Mouse (Mus musculus) ES-E14 (cell line): Measurements from ENCODE around the gene Resp18. TPM values are rescaled to one million over a fixed set of nuclear protein-coding genes. Genes with fewer than 3 reads are reported as not detected.

Source experiments
- DNase-seq: peaks from one replicate; pipeline ENCODE4 v3.0.0-alpha.2; 2013; ENCODE audit warnings: low read depth, low spot score
- H3K27ac ChIP-seq: 2 replicates; pipeline ENCODE4 v1.5.1; 2012; ENCODE audit warnings: low read depth, mild to moderate bottlenecking, low read length, moderate library complexity, mixed read lengths; ENCODE audit not compliant: poor library complexity, insufficient read depth, severe bottlenecking
- H3K36me3 ChIP-seq: 2 replicates; pipeline ENCODE4 v1.6.1; 2012; ENCODE audit warnings: mild to moderate bottlenecking, low read length, moderate library complexity, mixed read lengths; ENCODE audit not compliant: control insufficient read depth, poor library complexity, insufficient read depth, severe bottlenecking
- H3K4me1 ChIP-seq, 2 experiments: fragments of 150-350 bp in 1 of 2; sonication (generic) in 1 of 2; 2 replicates each; pipeline ENCODE4 v1.6.1; 2012; ENCODE audit warnings: low read length in 2 of 2, mild to moderate bottlenecking in 1 of 2, mixed read lengths in 1 of 2; ENCODE audit not compliant: control insufficient read depth in 2 of 2, insufficient read depth in 2 of 2, poor library complexity in 1 of 2
- H3K4me3 ChIP-seq, 2 experiments: fragments of 150-350 bp in 1 of 2; sonication (generic) in 1 of 2; 2 replicates each; pipeline ENCODE4 v1.5.1; 2012; ENCODE audit warnings: low read length in 2 of 2, low read depth in 1 of 2, mild to moderate bottlenecking in 1 of 2, mixed read lengths in 1 of 2; ENCODE audit not compliant: insufficient read depth in 1 of 2, poor library complexity in 1 of 2, severe bottlenecking in 1 of 2
- H3K9ac ChIP-seq: 2 replicates; pipeline ENCODE4 v1.6.1; 2012; ENCODE audit warnings: low read depth, mild to moderate bottlenecking, low read length, mixed read lengths; ENCODE audit not compliant: poor library complexity, insufficient read depth, severe bottlenecking
- H3K9me3 ChIP-seq: fragments of 150-350 bp; sonication (generic); 2 replicates; pipeline ENCODE4 v1.6.1; 2012; ENCODE audit warnings: low read depth, mild to moderate bottlenecking, low read length; ENCODE audit not compliant: control insufficient read depth, insufficient read depth
- CHD2 ChIP-seq: IDR thresholded peaks from 2 replicates; pipeline ENCODE4 v1.6.1; 2014; ENCODE audit warnings: mild to moderate bottlenecking, low read depth, low read length, inconsistent platforms
- HCFC1 ChIP-seq: IDR thresholded peaks from 2 replicates; pipeline ENCODE4 v1.6.1; 2012; ENCODE audit warnings: low read length, inconsistent platforms, borderline replicate concordance; ENCODE audit not compliant: insufficient read depth
- MAFK ChIP-seq: IDR thresholded peaks from 2 replicates; pipeline ENCODE4 v1.6.1; 2014; ENCODE audit warnings: mild to moderate bottlenecking, low read depth, low read length, inconsistent platforms; ENCODE audit not compliant: insufficient read depth
- ZC3H11A ChIP-seq: IDR thresholded peaks from 2 replicates; pipeline ENCODE4 v1.6.1; 2012; ENCODE audit warnings: low read depth, mild to moderate bottlenecking, inconsistent platforms, low read length, borderline replicate concordance
- ZNF384 ChIP-seq: IDR thresholded peaks from 2 replicates; pipeline ENCODE4 v1.6.1; 2012; ENCODE audit warnings: low read depth, low read length, inconsistent platforms
- in situ Hi-C, 2 experiments: fragments of 600-800 bp; cut with MboI; formaldehyde crosslinking; loops; one replicate each; pipeline ENCODE4 v1.15.1; 2025; ENCODE audit warnings: low sequenced_read_pairs in 2 of 2, inconsistent platforms in 1 of 2; ENCODE audit not compliant: unreplicated experiment in 2 of 2
- total RNA-seq: library from RNA; depleted of rRNA; stranded (reverse); fragments of 300-350 nt; gene quantifications from 2 replicates; pipeline ENCODE4 v1.2.3, GENCODE M21; 2012

The Resp18 gene
- total RNA-seq, 1 experiment = not detected

- Histone ChIP-seq H3K4me1 (peaks cover 4 to 38% of the 10 kb centered on the region in 2 experiments; a peak in 3 of 4 replicates), H3K9ac (peak overlapping the region; percentile 39; the same call in 1 of the 2 replicates), H3K27ac (no peak overlapping the region), H3K9me3 (no peaks in the 10 kb centered on the region), H3K4me3 (peak overlapping the region; percentile 49 to 62; a peak in 3 of 4 replicates), H3K36me3 (no peaks in the 10 kb centered on the region)
- in situ Hi-C loops = no loop called here
- peak; percentile 63 for DNase-seq
- TF ChIP-seq MAFK = no peak
- TF ChIP-seq CHD2 = no peak
- peak; percentile 35; the same call in 1 of the 2 replicates for TF ChIP-seq HCFC1
- no peak for TF ChIP-seq ZNF384
- no peak for TF ChIP-seq ZC3H11A
Measured at GRCm38 (mm10) chr1:75251112-75251970, 26.9 kb downstream of the Resp18 start.

GRCm38 (mm10) chr1:75250498-75250897, 27.7 kb downstream of the Resp18 start:
- no peaks in the 10 kb centered on the region for H3K9me3 ChIP-seq
- in situ Hi-C loops = no loop called here
- TF ChIP-seq CHD2 (no peak), HCFC1 (no peak), ZNF384 (no peak; the same call in 1 of the 2 replicates), ZC3H11A (no peak), MAFK (no peak)
- H3K27ac ChIP-seq = no peak overlapping the region
- H3K36me3 ChIP-seq = no peaks in the 10 kb centered on the region
- peaks cover 4 to 38% of the 10 kb centered on the region in 2 experiments; a peak in 3 of 4 replicates for H3K4me1 ChIP-seq
- no peak overlapping the region for H3K9ac ChIP-seq
- DNase-seq = no peak
- no peak overlapping the region for H3K4me3 ChIP-seq

- DNase-seq = no peak
- no peak overlapping the region for H3K27ac ChIP-seq
Measured at GRCm38 (mm10) chr1:75248041-75248772, 30.0 kb downstream of the Resp18 start.

GRCm38 (mm10) chr1:75247071-75247930, 30.9 kb downstream of the Resp18 start:
- Histone ChIP-seq H3K4me3 (no peak overlapping the region), H3K4me1 (peaks cover 4 to 35% of the 10 kb centered on the region in 2 experiments; a peak in 3 of 4 replicates), H3K36me3 (peaks cover 2% of the 10 kb centered on the region; the same call in 1 of the 2 replicates), H3K9me3 (no peaks in the 10 kb centered on the region), H3K27ac (no peak overlapping the region), H3K9ac (no peak overlapping the region)
- in situ Hi-C loops = no loop called here
- no peak for TF ChIP-seq ZC3H11A
- TF ChIP-seq CHD2 = no peak
- TF ChIP-seq ZNF384 = no peak
- no peak for TF ChIP-seq HCFC1
- TF ChIP-seq MAFK = no peak
- DNase-seq = no peak

More at GRCm38 (mm10) chr1:75248041-75248772, 30.0 kb downstream of the Resp18 start:
- H3K9ac ChIP-seq = no peak overlapping the region
- no peak for TF ChIP-seq ZC3H11A
- TF ChIP-seq ZNF384 = no peak
- no peak for TF ChIP-seq MAFK
- TF ChIP-seq CHD2 = no peak
- H3K36me3 ChIP-seq = no peaks in the 10 kb centered on the region; the same call in 1 of the 2 replicates
- no peaks in the 10 kb centered on the region for H3K9me3 ChIP-seq
- in situ Hi-C loops = no loop called here
- H3K4me3 ChIP-seq = no peak overlapping the region
- peaks cover 4 to 42% of the 10 kb centered on the region in 2 experiments; a peak in 3 of 4 replicates for H3K4me1 ChIP-seq
